Mouse (Mus musculus) MN1 (cell line): ENCODE data around the gene Crybg2.

ENCODE experiments used
- DNase-seq: peaks from one replicate; pipeline ENCODE4 v3.0.0-alpha.2; 2016; ENCODE audit warnings: low spot score

Crybg2 gene

DNA sequence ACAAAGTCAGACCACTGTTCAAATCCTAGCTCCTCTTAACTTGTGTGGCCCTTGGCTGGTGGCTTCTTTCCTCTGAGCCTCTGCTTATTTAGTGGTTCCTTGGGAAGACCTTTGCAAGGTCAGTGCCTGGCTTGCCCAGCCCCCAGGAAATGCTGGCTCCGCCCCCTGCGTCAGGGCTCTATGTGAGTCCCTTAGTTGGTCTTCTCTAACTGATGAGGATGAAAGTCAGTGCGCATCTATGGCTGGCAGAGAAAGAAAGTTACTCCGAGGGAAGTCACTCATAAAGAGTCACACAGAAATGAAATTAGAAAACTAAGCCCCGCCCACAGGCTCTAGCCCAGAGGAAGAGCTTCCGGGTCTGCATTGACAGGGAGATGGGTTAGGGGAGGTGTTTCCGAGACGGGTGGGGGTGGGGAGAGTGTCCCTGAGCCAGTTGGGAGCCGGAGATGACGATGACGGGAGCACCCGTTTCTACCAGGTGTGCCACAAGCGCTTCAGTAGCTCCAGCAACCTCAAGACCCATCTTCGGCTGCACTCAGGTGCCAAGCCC, 2.4 kb upstream of the Crybg2 start:
- no peak for DNase-seq

DNA sequence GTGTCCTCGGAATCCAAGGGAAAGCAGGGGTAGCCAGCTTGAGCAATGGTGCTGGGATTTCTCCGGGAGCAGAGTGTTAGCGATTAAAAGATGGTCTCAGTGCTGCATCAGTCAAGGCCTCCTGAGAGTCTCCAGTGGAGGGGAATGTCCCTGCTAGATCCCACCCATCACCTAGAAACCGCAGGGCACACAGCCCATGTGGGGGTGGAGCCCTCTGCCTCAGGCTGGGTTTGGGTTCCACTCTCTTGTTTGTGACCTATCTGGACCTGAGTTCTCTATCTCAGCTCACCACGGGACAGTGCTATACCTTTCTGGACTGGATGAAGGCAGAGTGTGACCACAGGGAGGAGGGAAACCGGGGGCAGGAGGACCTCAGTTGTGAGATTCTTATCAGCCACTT, 1.7 kb upstream of the Crybg2 start:
- DNase-seq: no peak

DNA sequence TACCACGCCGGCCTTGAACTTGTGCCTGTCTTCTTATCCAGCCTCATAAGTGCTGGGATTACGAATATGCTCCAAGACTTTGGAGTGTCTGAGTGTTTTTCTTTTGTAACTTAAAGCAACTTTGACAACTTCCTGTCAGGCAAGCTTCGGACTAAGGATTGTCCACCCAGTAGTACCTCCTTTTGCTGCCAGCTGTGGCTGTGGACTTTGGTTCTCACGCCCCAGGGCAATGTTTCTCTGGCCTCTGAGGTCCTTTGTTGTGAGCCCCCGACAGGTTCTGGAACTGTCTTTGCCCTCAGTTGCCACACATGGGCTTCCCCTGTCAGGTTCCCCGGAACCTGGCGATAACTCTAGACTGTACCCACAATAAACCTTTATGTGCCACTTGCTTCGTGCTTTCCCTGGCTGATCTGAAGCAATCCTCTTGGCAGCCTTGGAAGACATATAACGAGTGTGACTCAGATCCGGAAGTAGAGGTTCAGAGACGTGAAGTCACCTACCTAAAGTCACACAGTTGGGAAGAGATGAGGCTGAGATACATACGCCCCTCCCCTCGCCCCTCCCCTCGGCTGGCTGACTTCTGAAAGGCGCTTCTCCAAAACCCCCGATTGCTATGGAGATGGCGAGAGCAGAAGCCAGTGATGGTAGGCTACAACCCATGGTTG, 683 bp downstream of the Crybg2 start:
- peak; percentile 48 for DNase-seq

DNA sequence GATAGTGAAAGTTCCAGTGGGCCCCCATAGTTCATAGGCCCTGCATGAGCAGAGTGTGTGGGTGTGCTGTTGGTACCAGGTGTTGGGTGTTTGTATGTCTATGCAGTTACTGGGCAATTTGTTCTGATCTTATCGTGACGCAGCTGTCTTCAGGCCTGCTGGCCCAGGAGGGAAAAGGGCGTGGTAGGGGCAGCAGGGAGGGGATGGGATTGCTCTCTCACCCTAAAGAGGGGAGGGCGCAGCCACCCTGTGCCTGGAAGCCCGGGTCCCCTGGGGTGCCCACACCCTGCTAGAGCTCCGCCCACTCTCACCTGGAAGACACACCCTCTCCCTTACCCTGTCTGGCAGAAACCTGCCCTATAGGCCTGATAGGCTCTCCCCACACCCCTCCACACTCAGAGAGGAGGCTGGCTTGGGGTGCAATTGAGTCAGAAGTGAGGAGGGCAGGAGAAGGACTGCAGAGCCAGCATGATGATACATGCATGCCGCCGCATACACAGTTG, 1.4 kb downstream of the Crybg2 start:
- peak; percentile 79 for DNase-seq

DNA sequence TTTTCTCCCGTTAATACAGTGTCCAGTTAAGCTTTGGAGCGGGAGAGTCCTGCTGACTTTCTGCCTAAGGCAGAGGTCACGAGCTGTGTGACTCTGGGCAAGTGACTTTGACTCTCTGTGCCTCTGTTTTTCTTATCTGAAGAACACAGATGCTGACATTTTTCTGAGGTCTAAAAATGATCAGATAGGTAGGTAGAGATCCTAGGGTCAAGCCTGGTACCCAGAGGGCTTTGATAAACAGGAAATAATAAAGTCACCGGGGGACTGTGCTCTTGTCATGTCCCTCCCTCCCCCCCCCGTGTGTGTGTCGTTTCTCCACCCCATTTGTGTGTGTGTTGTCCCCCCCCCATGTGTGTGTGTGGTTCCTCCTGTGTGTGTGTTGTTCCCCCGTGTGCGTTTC, 1.9 kb downstream of the Crybg2 start:
- DNase-seq: no peak

DNA sequence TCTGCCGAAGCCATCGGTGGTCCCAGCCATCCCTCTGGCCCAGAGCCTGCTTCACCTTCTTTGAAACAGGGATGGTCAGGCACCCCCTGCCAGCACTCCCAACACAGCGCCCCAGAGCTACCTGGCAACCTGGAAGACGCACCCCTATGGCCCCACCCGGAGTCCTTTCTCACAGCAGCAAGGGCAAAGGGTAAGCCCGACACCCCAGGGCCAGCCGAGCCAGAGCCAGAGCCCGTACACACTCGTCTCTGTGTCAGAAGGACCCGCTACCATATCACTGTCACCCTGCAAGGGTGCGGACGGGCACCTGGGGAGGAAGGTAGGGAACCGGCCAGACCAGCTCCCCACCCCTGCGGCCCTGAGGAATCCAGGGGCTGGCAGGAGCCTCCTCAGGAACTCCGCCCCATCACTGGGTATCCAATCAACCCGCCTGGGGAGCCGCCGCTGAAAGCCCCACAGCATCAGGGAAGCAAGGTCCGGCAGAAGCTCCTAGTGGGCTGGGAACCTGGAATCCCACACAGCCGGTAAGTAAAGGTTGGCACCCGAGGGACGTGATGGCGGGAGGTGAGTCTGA, 4.9 kb downstream of the Crybg2 start:
- no peak for DNase-seq

DNA sequence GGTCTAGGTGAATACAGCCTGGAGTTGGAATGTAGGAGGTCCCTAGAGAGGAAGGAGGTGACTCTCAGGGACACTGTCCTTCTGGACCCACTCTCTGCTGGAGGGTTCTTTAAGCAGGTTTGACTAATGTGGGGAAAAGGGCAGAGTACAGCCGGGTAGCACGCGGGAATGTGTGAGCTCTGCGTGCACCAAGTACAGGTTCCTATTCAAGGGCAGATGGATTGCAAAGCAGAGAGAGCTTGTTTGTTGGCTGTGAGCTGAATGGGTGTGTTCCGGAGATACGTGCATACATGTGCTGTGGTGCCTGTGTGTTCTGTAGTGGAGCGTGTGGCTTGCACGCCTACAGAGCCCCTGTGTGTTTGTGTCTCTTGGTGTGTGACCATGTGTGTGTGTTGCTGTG, 6.8 kb downstream of the Crybg2 start:
- DNase-seq: no peak

DNA sequence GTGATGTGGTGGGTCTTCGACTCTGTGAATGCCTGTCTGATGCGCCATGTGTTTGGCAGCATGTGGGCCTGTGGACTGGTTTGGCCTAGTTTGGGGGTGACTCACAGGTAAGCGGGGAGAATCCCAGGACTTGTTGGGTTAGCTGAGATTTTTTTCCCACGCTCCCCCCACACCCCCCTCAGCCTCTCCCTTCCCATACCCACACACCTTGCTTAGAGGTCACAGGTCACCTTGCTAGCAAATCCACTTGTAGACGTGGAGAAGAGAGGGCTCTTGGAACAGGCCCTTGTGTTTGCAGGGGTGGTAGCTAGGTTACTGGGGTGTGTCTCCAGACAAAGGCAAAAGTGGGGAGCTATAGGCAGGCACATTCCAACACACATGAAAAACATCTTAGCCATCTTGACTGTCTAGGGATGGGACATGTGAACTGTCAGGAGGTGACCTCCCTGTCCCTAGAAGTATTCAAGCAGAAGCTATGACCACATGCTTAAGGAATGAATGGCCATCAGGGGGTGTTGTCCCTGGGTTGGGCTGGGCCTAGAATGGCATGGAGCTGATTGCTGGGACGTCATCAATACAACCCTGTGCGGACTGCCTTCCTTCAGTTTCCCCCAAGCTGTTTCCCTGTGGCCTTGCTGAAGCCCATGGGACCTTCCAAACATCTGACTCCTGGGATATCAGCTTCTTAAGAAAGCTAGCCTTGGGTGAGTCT, 7.4 kb downstream of the Crybg2 start:
- no peak for DNase-seq

DNA sequence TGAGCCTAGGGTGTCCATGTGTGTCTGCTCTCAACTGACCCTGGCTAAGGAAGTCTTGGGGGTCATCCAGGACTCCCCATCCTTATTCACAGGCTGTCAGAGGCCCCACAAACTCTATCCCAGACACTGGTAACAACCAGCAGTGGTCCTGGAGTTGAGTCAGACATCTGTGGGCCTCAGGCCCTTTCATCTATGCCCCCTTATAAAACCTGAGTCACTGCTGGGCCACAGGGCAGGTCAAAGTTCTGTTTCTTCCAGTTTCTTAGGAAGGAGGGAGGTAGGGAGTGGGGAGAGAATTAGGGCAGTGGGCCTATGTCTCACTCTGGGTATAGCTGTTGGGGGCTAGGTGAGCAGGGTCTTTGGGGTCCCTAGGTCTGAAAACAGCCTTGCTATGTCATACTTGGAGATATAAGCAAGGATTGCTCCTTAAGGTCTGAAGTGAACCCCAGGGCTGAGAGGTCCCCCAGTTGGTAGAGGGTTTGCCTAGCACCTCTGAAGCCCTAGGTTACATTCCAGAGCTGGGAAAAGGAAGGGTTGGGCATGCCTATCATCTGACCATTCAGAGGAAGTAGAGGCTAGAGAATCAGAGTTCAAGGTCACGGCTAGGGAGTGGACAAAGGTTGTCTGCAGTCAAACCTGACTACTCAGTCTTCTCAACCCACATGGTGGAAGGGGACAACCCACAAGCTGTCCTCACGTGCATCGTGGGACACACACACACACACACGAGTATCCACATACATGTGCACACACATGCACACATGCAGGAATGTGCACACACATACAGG, 8.4 kb downstream of the Crybg2 start:
- DNase-seq: no peak

DNA sequence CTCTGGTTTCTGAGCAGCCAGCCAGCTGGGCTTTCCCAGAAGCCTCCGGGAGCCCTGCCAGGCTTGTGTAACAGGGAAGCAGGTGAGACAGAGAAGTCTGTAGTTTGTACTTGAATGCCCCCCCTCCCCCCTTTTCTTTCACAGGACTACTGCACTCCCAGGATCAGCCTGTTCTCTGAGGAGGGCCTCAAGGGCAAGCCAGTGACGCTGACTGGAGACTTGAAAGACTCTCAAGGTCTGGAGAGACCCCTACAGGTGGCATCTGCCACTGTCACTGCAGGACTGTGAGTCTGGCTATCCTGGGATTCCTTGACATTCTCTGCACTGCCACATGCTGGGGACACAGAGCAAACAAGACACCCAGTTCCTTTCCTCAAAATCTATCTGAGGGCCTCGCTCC, 18.1 kb downstream of the Crybg2 start:
- DNase-seq: peak; percentile 93

DNA sequence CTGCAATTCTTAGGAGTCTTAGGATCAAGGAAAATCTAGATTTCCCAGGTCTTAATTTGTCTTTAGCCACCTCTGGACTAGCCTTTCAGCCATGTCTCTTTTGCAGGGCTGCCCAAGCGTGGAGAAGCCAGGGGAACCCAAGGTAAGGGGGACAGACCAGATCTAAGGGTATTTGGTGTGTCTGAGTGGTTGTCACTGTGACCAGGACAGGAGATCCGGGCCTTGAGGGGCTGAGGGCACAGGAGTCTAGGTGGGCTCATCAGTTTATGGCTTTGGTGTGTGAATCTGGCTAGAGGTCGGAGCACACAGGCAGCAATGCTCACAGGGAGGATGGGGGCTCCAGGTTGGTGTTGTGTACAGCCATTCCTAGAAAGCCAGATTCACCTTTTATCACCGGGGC, 20.1 kb downstream of the Crybg2 start:
- no peak for DNase-seq

DNA sequence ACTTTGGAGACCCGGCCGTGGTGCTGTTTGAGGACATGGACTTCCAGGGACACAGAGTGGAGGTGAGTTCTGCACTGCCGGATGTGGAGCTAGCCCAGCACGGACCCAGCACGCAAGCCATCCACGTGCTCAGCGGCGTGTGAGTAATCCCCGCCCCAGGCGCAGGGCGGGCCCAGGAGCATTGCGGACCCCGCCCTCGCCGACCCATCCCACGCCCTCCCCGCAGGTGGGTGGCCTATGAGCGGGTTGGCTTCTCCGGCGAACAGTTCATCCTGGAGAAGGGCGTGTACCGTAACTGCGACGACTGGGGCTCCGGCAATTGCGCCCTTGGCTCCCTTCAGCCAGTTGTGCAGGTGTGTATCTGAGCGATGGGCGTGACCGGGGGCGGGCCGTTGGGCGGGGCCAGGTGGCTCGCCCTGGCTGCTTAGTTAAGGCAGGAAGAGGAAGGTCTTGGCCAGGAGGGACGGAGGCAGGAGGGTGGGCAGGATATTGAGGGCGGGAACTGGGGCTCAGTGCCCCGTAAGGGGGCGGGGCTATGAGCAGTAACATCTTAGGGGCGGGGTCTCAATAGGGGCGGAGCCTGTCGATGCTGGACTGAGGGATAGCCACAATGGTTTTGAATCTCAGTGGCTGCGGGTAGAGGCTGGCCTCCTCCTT, 21.2 kb downstream of the Crybg2 start:
- DNase-seq: peak; percentile 75

DNA sequence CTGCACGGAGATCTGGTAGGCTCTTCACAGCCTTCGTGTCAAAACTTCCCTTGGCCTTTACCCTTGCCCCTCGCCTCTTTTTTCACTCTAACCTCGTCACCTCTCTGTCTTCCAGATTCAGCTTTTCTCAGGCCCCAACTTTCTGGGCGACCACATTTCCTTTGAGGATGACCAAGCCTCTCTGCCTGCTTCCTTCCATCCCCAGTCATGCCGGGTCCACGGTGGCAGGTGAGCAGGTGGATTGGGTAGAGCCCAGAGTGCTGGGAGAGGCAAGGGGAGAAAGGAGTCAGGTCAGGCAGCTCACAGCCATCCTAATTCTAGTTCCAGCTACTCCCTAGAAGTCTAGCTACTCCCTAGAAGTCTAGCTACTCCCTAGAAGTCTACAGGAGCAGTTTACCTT, 21.8 kb downstream of the Crybg2 start:
- DNase-seq: no peak

DNA sequence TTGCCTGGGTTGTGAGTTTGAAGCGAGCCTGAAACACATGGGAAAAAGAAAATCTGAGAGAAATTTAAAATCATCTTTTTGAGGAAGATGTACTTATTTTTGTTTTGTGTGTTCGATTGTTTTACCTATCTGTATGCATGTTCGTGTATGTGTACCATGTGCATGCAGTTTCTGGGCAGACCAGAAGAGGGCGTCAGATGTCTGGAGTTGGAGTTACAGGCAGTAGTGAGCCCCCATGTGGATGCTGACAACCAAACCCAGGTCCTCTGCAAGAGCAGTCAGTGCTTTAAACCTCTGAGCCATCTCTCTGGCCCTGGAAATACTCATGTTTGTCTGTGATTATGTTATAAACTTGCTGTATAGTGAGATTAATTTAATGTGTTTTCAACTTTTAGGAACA, 24.4 kb downstream of the Crybg2 start:
- no peak for DNase-seq

DNA sequence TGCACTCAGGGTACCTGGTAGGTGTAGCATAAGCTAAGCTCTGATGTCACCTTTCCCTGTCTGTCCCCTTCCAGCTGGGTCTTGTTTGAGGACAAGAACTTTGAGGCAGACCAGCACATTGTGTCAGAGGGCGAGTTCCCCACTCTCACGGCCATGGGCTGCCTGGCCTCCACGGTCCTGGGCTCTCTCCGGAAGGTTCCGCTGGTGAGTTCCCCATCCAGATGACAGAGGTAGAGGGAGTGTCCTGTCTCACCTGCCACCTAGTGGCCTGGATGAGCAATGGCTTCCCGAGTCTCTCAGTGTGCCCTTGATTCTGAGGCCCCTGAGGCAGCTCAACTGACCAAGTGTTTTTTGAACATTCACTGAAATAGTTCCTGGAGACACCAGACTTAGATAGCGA, 26.8 kb downstream of the Crybg2 start:
- DNase-seq: peak; percentile 78

DNA sequence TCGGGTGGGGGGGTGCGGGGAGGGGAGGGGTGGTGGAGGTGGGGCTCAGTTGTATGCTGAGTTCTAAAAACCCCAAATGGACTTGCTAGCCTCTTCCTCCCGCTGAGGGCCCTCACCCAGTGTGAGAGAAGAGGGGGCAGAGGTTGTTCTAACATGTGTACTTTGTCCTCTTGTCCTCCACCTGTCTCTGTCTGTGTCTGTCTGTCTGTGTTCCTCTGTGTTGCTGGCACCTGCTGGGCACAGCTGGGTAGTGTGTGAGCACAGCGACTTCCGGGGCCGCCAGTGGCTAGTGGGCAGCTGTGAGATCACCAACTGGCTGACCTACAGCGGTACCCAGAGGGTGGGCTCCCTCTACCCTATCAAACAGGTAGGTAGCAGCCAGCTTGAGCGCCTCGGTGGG, 28.4 kb downstream of the Crybg2 start:
- DNase-seq: no peak

DNA sequence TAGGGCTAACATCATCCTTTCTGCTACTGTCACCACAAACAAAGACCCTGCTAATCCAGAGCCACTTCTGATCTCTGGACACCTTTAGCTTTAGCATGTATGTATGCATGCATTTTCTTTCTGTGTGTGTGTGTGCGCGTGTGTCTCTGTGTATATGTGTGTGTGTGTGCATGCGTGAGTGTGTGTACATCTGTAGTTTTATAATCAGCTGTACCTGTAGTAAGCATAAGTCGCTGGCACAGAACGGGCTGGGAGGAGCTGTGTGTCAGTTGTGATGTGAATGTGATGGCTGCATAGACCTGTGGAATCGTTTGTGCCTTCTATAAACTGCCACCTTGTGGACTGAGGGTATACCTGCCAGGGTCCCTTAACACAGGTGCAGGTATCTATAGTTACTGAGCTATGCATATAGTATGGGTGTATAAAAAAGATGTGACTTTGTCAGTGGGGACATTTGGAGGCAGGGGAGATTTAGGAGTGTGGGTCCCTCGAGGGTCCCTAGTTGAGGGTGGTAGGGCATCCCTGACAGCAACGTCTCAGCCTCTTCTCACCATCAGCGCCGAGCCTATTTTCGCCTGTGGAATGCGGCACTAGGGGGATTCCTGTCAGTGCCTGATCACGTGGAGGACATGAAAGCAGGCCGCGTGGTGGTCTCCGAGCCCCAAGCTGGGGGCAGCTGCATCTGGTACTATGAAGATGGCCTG, 30.1 kb downstream of the Crybg2 start:
- DNase-seq: no peak

DNA sequence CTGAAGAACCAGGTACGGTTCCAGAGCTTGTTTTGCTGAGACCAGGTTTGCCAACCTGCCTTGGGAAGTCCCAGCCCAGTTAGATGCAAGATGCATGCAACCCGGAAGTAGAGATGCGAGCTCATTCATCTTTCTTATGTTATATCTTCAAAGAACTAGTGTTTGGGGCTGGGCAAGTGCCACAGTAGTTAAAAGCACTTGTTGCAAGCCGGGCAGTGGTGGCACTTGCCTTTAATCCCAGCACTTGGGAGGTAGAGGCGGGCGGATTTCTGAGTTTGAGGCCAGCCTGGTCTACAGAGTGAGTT, 30.6 kb downstream of the Crybg2 start:
- DNase-seq: no peak

DNA sequence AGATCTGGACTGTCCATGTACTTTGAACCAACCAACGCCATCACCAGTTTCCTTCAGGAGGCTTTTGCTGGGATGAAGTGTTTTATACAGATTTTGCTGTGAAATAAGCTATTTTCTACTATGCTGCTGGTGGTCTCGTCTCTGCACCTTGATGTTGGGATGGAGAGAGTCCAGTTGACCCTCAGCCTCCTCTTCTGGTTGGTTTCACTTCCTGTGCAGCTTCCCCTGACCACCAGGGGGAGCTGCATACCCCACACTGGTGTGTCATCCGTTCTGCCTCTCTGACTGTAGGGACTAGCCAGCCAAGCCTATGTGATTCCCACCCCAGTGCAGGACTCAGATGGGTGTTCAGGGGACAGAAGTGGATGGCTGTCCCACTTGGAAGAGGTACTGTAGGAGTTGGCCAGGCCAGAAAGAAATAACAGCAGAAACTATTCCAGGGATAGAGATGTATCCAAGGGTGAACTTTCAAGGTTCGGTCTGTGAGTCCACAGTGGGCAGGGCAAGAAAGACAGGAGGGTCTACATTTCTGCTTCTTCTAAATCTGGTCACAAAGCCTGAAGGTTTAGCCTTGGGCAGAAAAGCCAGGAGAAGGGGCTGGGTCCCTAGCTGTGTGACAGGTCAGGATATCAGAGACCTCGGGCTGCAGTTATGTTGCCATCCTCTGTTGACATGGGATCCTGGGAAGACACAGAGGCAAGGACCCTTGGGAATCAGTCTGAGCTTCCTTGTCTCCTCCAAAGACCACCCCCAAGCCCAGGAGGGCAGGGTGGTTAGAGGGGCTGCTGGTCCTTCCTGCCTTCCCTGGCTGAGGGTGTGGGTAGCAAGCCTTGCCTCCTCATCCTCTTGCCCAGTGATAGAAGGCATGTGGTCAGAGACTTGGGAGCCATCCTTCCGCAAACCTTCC, 32.0 kb downstream of the Crybg2 start:
- DNase-seq: peak; percentile 82

DNA sequence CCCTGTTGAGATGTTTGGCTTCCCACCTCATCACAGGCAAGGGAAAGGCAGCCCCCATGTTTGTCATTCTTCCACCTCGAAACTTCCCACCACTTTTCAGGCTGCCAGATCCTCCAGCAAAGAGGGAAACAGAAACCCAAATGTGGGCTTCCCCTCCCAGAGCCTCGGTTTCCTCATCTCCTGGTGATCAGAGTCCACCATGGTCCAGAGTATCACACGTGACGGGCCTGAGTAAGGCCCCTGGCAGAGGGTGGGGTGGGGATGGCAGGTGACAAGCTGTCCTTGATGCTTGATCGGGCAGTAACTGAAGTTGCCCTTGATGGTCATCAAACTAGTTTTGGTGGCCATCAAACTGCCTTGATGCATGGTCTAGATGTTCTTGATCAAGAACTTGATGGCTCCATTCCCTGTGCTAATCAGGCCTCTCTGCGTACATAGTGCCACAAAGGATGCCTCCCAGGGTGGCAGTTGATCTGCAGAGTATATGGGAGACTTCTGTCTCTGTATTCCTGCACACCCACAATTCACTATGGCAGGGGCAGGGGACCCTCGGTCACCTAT, 33.5 kb downstream of the Crybg2 start:
- DNase-seq: no peak
